Mouse (Mus musculus) liver, embryonic 14.5 days (tissue): ENCODE data around the gene Ezr. TPM values are rescaled to one million over a fixed set of nuclear protein-coding genes. Genes with fewer than 3 reads are reported as not detected.

ENCODE experiments used
- ATAC-seq: fragments of 200-750 bp; cut with Nextera tagmentation; 2 replicates; pipeline ENCODE4 v1.8.0; 2017; ENCODE audit warnings: moderate number of reproducible peaks, mild to moderate bottlenecking, moderate library complexity; ENCODE audit not compliant: insufficient read depth
- DNase-seq, 3 experiments: peaks; one replicate each; pipeline ENCODE4 v3.0.0-alpha.2; 2012 to 2013; ENCODE audit warnings: low read depth in 3 of 3, low spot score in 3 of 3
- H3K27ac ChIP-seq: fragments of 300-500 bp; sonication (generic); 2 replicates; pipeline ENCODE4 v1.5.1; 2014; ENCODE audit warnings: moderate library complexity, mild to moderate bottlenecking, control low read depth, inconsistent platforms
- H3K27me3 ChIP-seq: fragments of 300-500 bp; sonication (generic); 2 replicates; pipeline ENCODE4 v1.6.1; 2014; ENCODE audit warnings: mild to moderate bottlenecking, low read length, moderate library complexity; ENCODE audit not compliant: control insufficient read depth, insufficient read depth
- H3K36me3 ChIP-seq: fragments of 300-500 bp; sonication (generic); replicated peaks from 2 replicates; pipeline ENCODE4 v1.6.1; 2014; ENCODE audit warnings: low read depth; ENCODE audit not compliant: control insufficient read depth, insufficient read depth
- H3K4me1 ChIP-seq, 2 experiments: fragments of 200-500 bp in 1 of 2; fragments of 300-500 bp in 1 of 2; sonication (generic) in 1 of 2; replicated peaks; 2 replicates each; pipeline ENCODE4 v1.6.1; 2012 to 2014; ENCODE audit warnings: antibody characterized with exemption in 1 of 2, inconsistent platforms in 1 of 2, low read length in 1 of 2; ENCODE audit not compliant: control insufficient read depth in 2 of 2, insufficient read depth in 2 of 2
- H3K4me2 ChIP-seq: fragments of 300-500 bp; sonication (generic); 2 replicates; pipeline ENCODE4 v1.6.1; 2014; ENCODE audit warnings: low read depth, mild to moderate bottlenecking, control low read depth, moderate library complexity
- H3K4me3 ChIP-seq, 2 experiments: fragments of 200-500 bp in 1 of 2; fragments of 300-500 bp in 1 of 2; sonication (generic) in 1 of 2; 2 replicates each; pipeline ENCODE4 v1.5.1; 2012 to 2014; ENCODE audit warnings: low read depth in 2 of 2, low read length in 2 of 2, mild to moderate bottlenecking in 2 of 2, control low read depth in 1 of 2, inconsistent platforms in 1 of 2, moderate library complexity in 1 of 2; ENCODE audit not compliant: insufficient read depth in 1 of 2
- H3K9ac ChIP-seq: fragments of 300-500 bp; sonication (generic); replicated peaks from 2 replicates; pipeline ENCODE4 v1.6.1; 2014; ENCODE audit warnings: mild to moderate bottlenecking, control low read depth, moderate library complexity
- H3K9me3 ChIP-seq: fragments of 300-500 bp; sonication (generic); 2 replicates; pipeline ENCODE4 v1.6.1; 2016; ENCODE audit warnings: low read length, mixed read lengths; ENCODE audit not compliant: control insufficient read depth
- CTCF ChIP-seq: IDR thresholded peaks from 2 replicates; pipeline ENCODE4 v1.5.1; 2016; ENCODE audit warnings: antibody characterized with exemption, low read depth, control low read depth
- EP300 ChIP-seq: IDR thresholded peaks from 2 replicates; pipeline ENCODE4 v1.6.1; 2016; ENCODE audit warnings: antibody characterized with exemption, low read depth
- WGBS: fragments of 180-500 bp; shearing (Covaris S2); extraction: QIAGEN DNeasy Blood & Tissue Kit; methylation state at CpG from one replicate; pipeline ENCODE4 v1.1.7; 2014; ENCODE audit not compliant: insufficient replicate concordance; 5-methylcytosine and 5-hydroxymethylcytosine counted together
- polyA plus RNA-seq, 2 experiments: library from polyadenylated mRNA; depleted of rRNA in 1 of 2; stranded (reverse) in 1 of 2; unstranded in 1 of 2; fragments of >200 nt; fragmentation: Nextera tagmentation in 1 of 2; extraction: Ambion mirVana in 1 of 2; gene quantifications; 2 replicates each; pipeline versions ENCODE4 v1.2.1 to v1.2.3; 2012 to 2014

Ezr gene
- polyA plus RNA-seq (2012; rRNA removed) (17.6 and 31.2 TPM in 2 replicates), polyA plus RNA-seq (2014; fragmentation: Nextera tagmentation; extraction: Ambion mirVana) (41.7 and 52.8 TPM in 2 replicates)

GRCm38 (mm10) chr17:6782611-6783005, at the start of gene Ezr:
Gene Ezr (minus strand): TSS chr17:6782784.
- H3K4me1 ChIP-seq = peaks cover 24% of the 10 kb centered on the region in 2 experiments
- DNase-seq = peak; percentile 80 to 83 (median 81)

GRCm38 (mm10) chr17:6830004-6830592, 47.5 kb upstream of the Ezr start:
- Histone ChIP-seq H3K9me3 (no peaks in the 10 kb centered on the region), H3K4me3 (no peak overlapping the region), H3K9ac (no peak overlapping the region), H3K27me3 (no peaks in the 10 kb centered on the region), H3K27ac (no peak overlapping the region), H3K4me2 (no peak overlapping the region), H3K36me3 (no peaks in the 10 kb centered on the region), H3K4me1 (peaks cover 15 to 26% of the 10 kb centered on the region in 2 experiments)
- ATAC-seq (no peak), DNase-seq (no peak)
- 81% methylated on average over 1 of the region's 1 CpGs for WGBS
- TF ChIP-seq CTCF (no peak), EP300 (no peak)

More at GRCm38 (mm10) chr17:6782611-6783005, at the start of gene Ezr:
- WGBS = under 1% methylated on average over 52 of the region's 52 CpGs
- peak; percentile 90 for ATAC-seq
- Histone ChIP-seq H3K9ac (peak within 1 kb of the TSS; percentile 95), H3K27ac (peak within 1 kb of the TSS; percentile 77), H3K4me3 (peak within 1 kb of the TSS; percentile 86 to 92), H3K9me3 (no peaks in the 10 kb centered on the region), H3K27me3 (no peaks in the 10 kb centered on the region), H3K4me2 (peak within 1 kb of the TSS; percentile 82), H3K36me3 (no peaks in the 10 kb centered on the region)
- no peak for TF ChIP-seq CTCF
- no peak; the same call in 1 of the 2 replicates for TF ChIP-seq EP300

- H3K36me3 ChIP-seq = no peaks in the 10 kb centered on the region
- H3K4me1 ChIP-seq = peaks cover 15 to 27% of the 10 kb centered on the region in 2 experiments
- H3K4me3 ChIP-seq = peak overlapping the region; percentile 66 to 77
- peak overlapping the region; percentile 59 for H3K9ac ChIP-seq
- DNase-seq (no peak), ATAC-seq (no peak)
- H3K9me3 ChIP-seq = no peaks in the 10 kb centered on the region
- WGBS = 53% methylated on average over 7 of the region's 7 CpGs
- H3K27me3 ChIP-seq = no peaks in the 10 kb centered on the region
- H3K27ac ChIP-seq = peak overlapping the region; percentile 87
- H3K4me2 ChIP-seq = peak overlapping the region; percentile 80
- TF ChIP-seq EP300 (no peak), CTCF (no peak)
Observed at GRCm38 (mm10) chr17:6828531-6829150, 46.1 kb upstream of the Ezr start.

- Histone ChIP-seq H3K36me3 (no peaks in the 10 kb centered on the region), H3K4me3 (peak overlapping the region; percentile 66 to 77), H3K27me3 (no peaks in the 10 kb centered on the region), H3K27ac (peak overlapping the region; percentile 87), H3K9ac (peak overlapping the region; percentile 72), H3K9me3 (no peaks in the 10 kb centered on the region), H3K4me2 (peak overlapping the region; percentile 80), H3K4me1 (peaks cover 15 to 27% of the 10 kb centered on the region in 2 experiments)
- TF ChIP-seq CTCF (no peak; the same call in 1 of the 2 replicates), EP300 (no peak; the same call in 1 of the 2 replicates)
- peak; percentile 96 to 98 (median 97) for DNase-seq
- WGBS = under 1% methylated on average over 64 of the region's 64 CpGs
- peak; percentile 98 for ATAC-seq
Observed at GRCm38 (mm10) chr17:6827740-6828461, 45.3 kb upstream of the Ezr start.
